Mouse (Mus musculus): Measurements from ENCODE around the gene Arhgap25. TPM values are rescaled to one million over a fixed set of nuclear protein-coding genes. Genes with fewer than 3 reads are reported as not detected.
"Not testable (repeated sequence)": the region's sequence is repeated elsewhere in the genome, so short reads cannot be mapped to it uniquely, and the experiment has no call there.

Gene Arhgap25
- polyA plus RNA-seq (2014; fragmentation: Nextera tagmentation; extraction: Ambion mirVana): 4.9 and 6.3 TPM in 2 replicates

DNA sequence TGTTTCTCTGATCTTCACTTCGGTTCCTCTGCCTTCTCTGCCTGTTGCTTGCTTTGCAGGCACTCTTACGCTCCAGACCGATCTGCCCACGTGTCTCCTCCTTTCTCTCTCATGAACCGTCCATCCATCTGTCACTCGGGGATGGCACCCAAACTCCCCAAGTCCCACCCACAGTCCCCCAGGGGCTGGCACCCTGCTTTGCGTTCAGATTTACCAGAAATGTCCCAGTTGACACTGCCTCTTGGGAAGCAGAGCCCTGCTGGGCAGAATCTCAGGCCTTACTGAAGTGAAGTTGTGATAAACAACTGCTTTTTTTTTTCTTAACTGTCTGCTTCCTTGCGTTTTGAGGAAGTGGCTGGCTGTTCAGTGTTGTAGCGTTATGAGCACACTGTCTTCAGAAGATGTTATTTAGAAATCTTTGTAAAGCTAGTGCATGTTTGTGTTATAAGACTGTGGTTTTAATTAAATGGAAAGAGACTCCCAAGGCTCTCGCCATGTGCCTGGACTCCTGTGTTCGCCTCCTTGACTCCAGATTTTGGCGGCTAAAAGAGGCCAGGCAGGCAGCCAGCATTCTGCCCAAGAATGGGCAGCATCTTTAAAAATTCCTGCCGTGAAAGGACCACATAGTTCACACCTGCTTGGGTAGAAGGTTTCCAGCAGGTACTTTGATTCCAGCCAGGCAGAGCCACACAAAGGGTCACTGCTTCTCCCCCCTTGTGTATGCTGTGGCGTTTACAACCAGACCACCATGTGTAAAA lies at the start of gene Arhgap25:
Arhgap25 (minus strand) TSS at position 307 of the 758 bp plus-strand sequence.
- ATAC-seq (ENCODE audit: low read depth) (no peak), DNase-seq (ENCODE audit: low spot score) (no peak)
- Histone ChIP-seq H3K27ac (replicated peaks; ENCODE audit: low read depth, low read length) (peak within 1 kb of the TSS; percentile 39), H3K4me1 (ENCODE audit: control insufficient read depth, insufficient read depth, low read length) (peaks cover 5% of the 10 kb centered on the region; the same call in 1 of the 2 replicates), H3K36me3 (ENCODE audit: control insufficient read depth, insufficient read depth, low read length) (no peaks in the 10 kb centered on the region), H3K27me3 (replicated peaks; ENCODE audit: control insufficient read depth, insufficient read depth, low read length) (no peaks in the 10 kb centered on the region; the same call in 1 of the 2 replicates), H3K9me3 (ENCODE audit: control insufficient read depth, low read length) (no peaks in the 10 kb centered on the region), H3K4me3 (ENCODE audit: low read depth, low read length) (no peak within 1 kb of the TSS), H3K9ac (ENCODE audit: low read depth, low read length) (0 out of 2 replicates have a peak within 1 kb of the TSS, but pooled peaks have one; percentile 25), H3K4me2 (ENCODE audit: low read depth, low read length) (no peak within 1 kb of the TSS)
- 49% methylated on average over 14 of the region's 14 CpGs for WGBS

DNA sequence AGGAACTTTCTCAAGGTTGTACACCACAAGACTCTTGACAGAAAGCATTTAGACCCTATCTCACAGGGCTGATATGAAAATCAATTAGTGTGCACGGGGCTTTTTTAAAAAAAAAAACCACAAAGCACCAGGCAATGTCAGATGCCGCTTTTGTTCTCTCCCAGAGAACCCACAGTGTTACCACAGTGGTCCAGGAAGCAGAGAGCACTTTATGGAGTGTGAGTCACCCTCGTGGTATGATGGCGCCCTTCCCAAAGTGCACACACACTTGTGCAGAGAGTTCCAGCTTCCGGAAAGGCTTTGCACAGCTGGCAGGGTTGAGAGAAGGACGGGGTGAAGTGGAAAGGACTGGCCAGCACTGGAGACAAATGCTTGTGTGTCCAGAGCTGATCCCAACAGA lies 49.4 kb upstream of the Arhgap25 start:
- Histone ChIP-seq H3K27me3 (replicated peaks; ENCODE audit: control insufficient read depth, insufficient read depth, low read length) (no peaks in the 10 kb centered on the region), H3K27ac (replicated peaks; ENCODE audit: low read depth, low read length) (no peak overlapping the region; the same call in 1 of the 2 replicates), H3K4me1 (ENCODE audit: control insufficient read depth, insufficient read depth, low read length) (no peaks in the 10 kb centered on the region), H3K36me3 (ENCODE audit: control insufficient read depth, insufficient read depth, low read length) (no peaks in the 10 kb centered on the region), H3K9me3 (ENCODE audit: control insufficient read depth, low read length) (no peaks in the 10 kb centered on the region), H3K4me3 (ENCODE audit: low read depth, low read length) (no peak overlapping the region), H3K9ac (ENCODE audit: low read depth, low read length) (no peak overlapping the region), H3K4me2 (ENCODE audit: low read depth, low read length) (no peak overlapping the region)
- DNase-seq (ENCODE audit: low spot score) (peak; percentile 63), ATAC-seq (ENCODE audit: low read depth) (no peak)
- 64% methylated on average over 6 of the region's 6 CpGs for WGBS

DNA sequence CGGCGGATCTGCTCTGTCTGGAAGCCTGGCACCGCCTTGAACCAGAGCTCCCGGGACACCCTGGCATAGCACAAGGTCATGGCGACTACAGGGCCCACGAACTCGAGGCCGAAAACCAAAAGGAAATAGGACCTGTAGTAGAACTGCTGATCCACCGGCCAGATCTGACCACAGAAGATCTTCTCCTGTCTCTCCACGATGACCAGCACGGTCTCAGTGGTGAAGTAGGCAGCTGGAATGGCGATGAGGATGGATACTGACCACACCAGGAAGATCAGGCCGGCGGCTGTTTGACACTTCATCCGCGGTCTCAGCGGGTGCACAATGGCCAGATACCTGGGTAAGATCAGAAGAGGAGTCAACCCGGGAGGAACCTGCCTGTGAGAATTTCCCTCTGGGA lies 48.5 kb upstream of the Arhgap25 start:
- H3K4me1 ChIP-seq (ENCODE audit: control insufficient read depth, insufficient read depth, low read length): peaks cover 2% of the 10 kb centered on the region; the same call in 1 of the 2 replicates
- H3K4me2 ChIP-seq (ENCODE audit: low read depth, low read length): no peak overlapping the region
- no peak overlapping the region for H3K27ac ChIP-seq (replicated peaks; ENCODE audit: low read depth, low read length)
- no peak overlapping the region for H3K9ac ChIP-seq (ENCODE audit: low read depth, low read length)
- no peaks in the 10 kb centered on the region for H3K27me3 ChIP-seq (replicated peaks; ENCODE audit: control insufficient read depth, insufficient read depth, low read length)
- WGBS: 82% methylated on average over 18 of the region's 18 CpGs
- no peaks in the 10 kb centered on the region for H3K9me3 ChIP-seq (ENCODE audit: control insufficient read depth, low read length)
- no peak for ATAC-seq (ENCODE audit: low read depth)
- DNase-seq (ENCODE audit: low spot score): no peak
- no peaks in the 10 kb centered on the region for H3K36me3 ChIP-seq (ENCODE audit: control insufficient read depth, insufficient read depth, low read length)
- no peak overlapping the region for H3K4me3 ChIP-seq (ENCODE audit: low read depth, low read length)

DNA sequence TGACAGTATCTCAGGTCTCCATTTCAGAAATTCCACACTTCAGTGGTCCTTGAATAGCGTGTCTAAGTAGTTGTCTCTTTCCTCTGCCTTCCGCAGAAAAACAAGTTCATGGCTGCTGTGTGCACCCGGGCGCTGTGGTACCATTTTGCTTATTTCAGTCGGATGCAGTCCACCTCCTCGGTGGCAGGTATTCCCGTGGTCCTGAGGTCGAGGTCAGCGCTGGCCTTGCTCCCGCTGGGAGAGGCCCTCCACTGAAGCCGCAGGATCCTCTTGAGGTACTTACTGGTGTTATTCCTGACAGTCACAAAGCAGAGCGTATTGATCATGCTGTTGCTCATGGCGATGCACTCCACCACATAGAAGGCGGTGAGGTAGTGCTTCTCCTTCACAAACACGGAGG lies 48.0 kb upstream of the Arhgap25 start:
- ATAC-seq (ENCODE audit: low read depth): no peak
- H3K36me3 ChIP-seq (ENCODE audit: control insufficient read depth, insufficient read depth, low read length): no peaks in the 10 kb centered on the region
- no peak for DNase-seq (ENCODE audit: low spot score)
- no peak overlapping the region for H3K27ac ChIP-seq (replicated peaks; ENCODE audit: low read depth, low read length)
- peaks cover 4% of the 10 kb centered on the region; the same call in 1 of the 2 replicates for H3K4me1 ChIP-seq (ENCODE audit: control insufficient read depth, insufficient read depth, low read length)
- H3K4me3 ChIP-seq (ENCODE audit: low read depth, low read length): no peak overlapping the region
- H3K9ac ChIP-seq (ENCODE audit: low read depth, low read length): no peak overlapping the region
- 85% methylated on average over 15 of the region's 15 CpGs for WGBS
- H3K9me3 ChIP-seq (ENCODE audit: control insufficient read depth, low read length): no peaks in the 10 kb centered on the region
- no peaks in the 10 kb centered on the region for H3K27me3 ChIP-seq (replicated peaks; ENCODE audit: control insufficient read depth, insufficient read depth, low read length)
- no peak overlapping the region for H3K4me2 ChIP-seq (ENCODE audit: low read depth, low read length)

DNA sequence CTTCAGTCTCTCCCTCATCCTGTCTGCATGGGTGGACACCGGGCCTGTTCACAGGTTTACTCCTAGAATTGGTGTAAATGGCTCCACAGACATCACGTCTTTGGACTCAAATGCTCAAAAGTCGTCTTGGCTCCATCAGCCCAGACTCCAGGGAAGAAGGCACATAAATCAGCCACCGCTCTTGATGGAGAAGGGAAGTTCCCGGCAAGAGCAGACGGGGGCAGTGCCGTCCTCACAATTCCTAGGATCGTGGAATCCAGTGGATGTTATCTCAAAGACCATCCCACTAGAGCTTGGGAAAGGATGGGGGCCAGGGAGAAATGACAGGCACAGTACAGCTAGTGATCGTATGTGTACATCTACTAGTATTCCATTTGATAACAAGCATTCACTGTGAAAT lies 45.2 kb upstream of the Arhgap25 start:
- no peak overlapping the region for H3K27ac ChIP-seq (replicated peaks; ENCODE audit: low read depth, low read length)
- peaks cover 4% of the 10 kb centered on the region; the same call in 1 of the 2 replicates for H3K4me1 ChIP-seq (ENCODE audit: control insufficient read depth, insufficient read depth, low read length)
- H3K9me3 ChIP-seq (ENCODE audit: control insufficient read depth, low read length): no peaks in the 10 kb centered on the region
- H3K27me3 ChIP-seq (replicated peaks; ENCODE audit: control insufficient read depth, insufficient read depth, low read length): no peaks in the 10 kb centered on the region
- no peak overlapping the region for H3K4me2 ChIP-seq (ENCODE audit: low read depth, low read length)
- H3K9ac ChIP-seq (ENCODE audit: low read depth, low read length): no peak overlapping the region
- 48% methylated on average over 9 of the region's 9 CpGs for WGBS
- H3K4me3 ChIP-seq (ENCODE audit: low read depth, low read length): no peak overlapping the region
- DNase-seq (ENCODE audit: low spot score) (no peak), ATAC-seq (ENCODE audit: low read depth) (no peak)
- H3K36me3 ChIP-seq (ENCODE audit: control insufficient read depth, insufficient read depth, low read length): no peaks in the 10 kb centered on the region

DNA sequence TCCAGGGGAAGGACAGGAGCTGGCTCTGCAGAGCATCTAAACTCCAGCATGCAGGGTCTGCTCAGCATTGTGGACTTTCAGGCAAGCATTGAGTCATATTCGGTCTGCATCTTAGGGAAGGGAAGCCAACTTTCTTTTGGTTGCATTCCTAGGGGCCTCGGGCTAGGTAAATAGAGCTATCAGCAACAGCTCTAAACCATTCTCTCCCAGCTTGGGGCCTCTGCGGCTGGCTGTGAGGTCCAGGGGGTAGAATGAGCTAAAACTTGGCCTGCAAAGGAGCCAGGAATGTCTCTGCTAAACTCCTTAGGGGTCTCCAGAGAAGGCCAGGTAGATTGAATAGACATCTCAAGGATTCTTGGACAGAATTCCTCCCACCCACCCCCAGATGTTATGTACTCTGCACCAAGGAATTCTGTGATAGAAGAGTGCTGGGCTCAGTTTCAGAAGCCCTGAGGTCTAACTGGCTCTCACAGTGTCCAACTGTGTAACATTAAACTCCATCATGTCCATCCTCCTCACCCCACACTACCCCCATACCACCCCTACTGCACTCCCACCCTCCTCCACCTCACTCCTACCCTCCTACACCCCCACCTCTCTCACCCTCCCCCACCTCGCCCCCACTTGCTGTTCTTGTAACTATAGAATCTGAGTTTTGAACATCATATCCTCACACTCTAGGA lies 43.7 kb upstream of the Arhgap25 start:
- H3K27ac ChIP-seq (replicated peaks; ENCODE audit: low read depth, low read length): peak overlapping the region; percentile 52; the same call in 1 of the 2 replicates
- H3K36me3 ChIP-seq (ENCODE audit: control insufficient read depth, insufficient read depth, low read length): no peaks in the 10 kb centered on the region
- peaks cover 4% of the 10 kb centered on the region; the same call in 1 of the 2 replicates for H3K4me1 ChIP-seq (ENCODE audit: control insufficient read depth, insufficient read depth, low read length)
- H3K9ac ChIP-seq (ENCODE audit: low read depth, low read length): no peak overlapping the region
- H3K4me3 ChIP-seq (ENCODE audit: low read depth, low read length): no peak overlapping the region
- DNase-seq (ENCODE audit: low spot score) (peak; percentile 90), ATAC-seq (ENCODE audit: low read depth) (peak; percentile 91)
- 32% methylated on average over 4 of the region's 4 CpGs for WGBS
- no peaks in the 10 kb centered on the region for H3K27me3 ChIP-seq (replicated peaks; ENCODE audit: control insufficient read depth, insufficient read depth, low read length)
- H3K4me2 ChIP-seq (ENCODE audit: low read depth, low read length): no peak overlapping the region
- H3K9me3 ChIP-seq (ENCODE audit: control insufficient read depth, low read length): no peaks in the 10 kb centered on the region

DNA sequence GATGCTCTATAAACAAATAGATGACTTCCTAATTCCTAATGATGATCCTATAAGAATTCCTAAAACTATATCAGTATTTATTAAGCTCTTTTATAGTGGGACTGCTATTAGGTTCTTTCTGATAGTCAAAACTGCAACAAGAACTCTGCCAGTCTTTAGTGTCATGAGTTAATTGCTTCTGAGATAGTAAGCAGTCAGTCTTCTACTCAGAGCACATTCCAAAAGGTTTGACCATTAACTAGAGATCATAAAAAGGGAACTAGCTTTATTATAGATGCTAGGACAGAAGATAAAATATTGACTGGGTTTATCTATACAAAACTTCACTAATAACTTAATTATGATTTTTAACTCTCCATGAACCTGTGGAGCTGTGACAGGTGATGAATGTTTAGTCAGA lies 38.8 kb upstream of the Arhgap25 start:
- not testable (repeated sequence) for ATAC-seq (ENCODE audit: low read depth); DNase-seq (ENCODE audit: low spot score); H3K9me3 ChIP-seq (ENCODE audit: control insufficient read depth, low read length); H3K4me1 ChIP-seq (ENCODE audit: control insufficient read depth, insufficient read depth, low read length); H3K9ac ChIP-seq (ENCODE audit: low read depth, low read length); H3K36me3 ChIP-seq (ENCODE audit: control insufficient read depth, insufficient read depth, low read length); H3K4me2 ChIP-seq (ENCODE audit: low read depth, low read length); H3K4me3 ChIP-seq (ENCODE audit: low read depth, low read length); H3K27ac ChIP-seq (replicated peaks; ENCODE audit: low read depth, low read length); H3K27me3 ChIP-seq (replicated peaks; ENCODE audit: control insufficient read depth, insufficient read depth, low read length)

DNA sequence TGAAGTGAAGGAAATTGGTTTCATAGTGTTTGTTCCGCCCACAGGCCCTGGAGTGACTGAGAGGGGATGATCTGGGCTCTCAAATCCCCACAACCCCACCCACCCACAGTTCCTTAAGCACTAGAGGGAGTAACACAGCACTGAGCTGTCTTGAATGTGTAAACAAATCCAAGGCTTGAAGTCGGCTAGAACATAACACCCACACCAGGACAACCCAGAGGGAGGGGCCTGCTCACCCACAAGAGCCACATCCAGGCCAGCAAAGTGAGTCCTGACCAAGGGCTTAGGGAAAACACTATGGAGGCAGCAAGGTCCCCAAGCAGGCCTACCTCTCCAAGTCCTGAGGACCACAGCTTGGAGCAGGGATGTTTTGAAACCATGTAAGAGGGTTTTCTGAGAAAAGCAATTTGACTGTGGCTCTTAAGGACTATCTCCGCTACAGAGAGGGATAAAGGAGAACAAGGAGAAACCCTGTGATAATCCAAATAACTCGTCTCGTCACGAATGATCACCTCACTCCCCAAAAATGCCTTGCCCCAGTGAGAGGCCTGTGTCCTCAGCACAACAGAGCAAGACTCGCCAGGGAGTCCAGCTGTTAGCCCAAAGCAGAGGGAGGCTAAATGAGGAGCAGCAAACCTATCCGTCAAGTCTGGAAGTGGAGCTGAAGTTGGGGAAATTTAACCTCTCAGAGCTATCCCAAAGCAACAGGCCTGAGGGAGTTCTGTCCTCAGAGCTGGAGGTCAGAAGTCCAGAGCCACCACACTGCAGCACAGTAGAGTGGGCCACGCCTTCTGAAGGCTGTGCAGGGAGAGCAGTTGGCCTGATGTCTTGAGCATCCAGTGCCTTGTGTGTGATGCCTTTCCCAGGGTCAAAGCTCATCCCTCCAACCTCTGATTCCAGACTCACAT lies 34.9 kb upstream of the Arhgap25 start:
- DNase-seq (ENCODE audit: low spot score): peak; percentile 61
- peak overlapping the region; percentile 44; the same call in 1 of the 2 replicates for H3K27ac ChIP-seq (replicated peaks; ENCODE audit: low read depth, low read length)
- no peak overlapping the region for H3K4me2 ChIP-seq (ENCODE audit: low read depth, low read length)
- no peaks in the 10 kb centered on the region for H3K36me3 ChIP-seq (ENCODE audit: control insufficient read depth, insufficient read depth, low read length)
- H3K27me3 ChIP-seq (replicated peaks; ENCODE audit: control insufficient read depth, insufficient read depth, low read length): no peaks in the 10 kb centered on the region
- ATAC-seq (ENCODE audit: low read depth): peak; percentile 77
- no peaks in the 10 kb centered on the region for H3K4me1 ChIP-seq (ENCODE audit: control insufficient read depth, insufficient read depth, low read length)
- H3K4me3 ChIP-seq (ENCODE audit: low read depth, low read length): no peak overlapping the region
- H3K9me3 ChIP-seq (ENCODE audit: control insufficient read depth, low read length): no peaks in the 10 kb centered on the region
- H3K9ac ChIP-seq (ENCODE audit: low read depth, low read length): no peak overlapping the region
- 55% methylated on average over 9 of the region's 9 CpGs for WGBS
